Mouse (Mus musculus): ENCODE measurements at regions not wholly inside any gene's neighbourhood (a gene's known extent, or its start where the extent isn't known, plus 50 kb on each side); places are given as distances from the start of the nearest gene placed in this dataset.

DNA sequence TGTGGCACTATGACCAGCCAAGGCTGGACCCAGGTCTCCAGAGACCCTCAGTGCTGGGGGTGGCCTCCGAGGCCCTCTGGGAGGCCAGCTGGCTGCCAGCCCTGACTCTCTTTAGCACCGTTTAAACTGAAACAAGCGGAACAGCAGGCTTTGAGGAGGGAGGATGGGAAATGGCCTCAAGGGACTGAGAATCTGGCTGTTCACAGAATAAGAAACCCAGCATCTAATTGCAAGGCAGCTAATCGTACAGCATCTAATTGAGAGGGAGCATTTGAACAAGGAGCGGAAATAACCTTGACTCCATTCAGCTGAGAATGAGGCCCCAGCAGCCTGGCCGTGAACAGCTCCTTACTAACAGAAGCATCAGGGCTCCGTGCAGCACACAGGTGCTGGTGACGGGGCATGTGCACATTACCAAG is 129.2 kb upstream of the Nabp1 start:
- H3K27me3 ChIP-seq (ENCODE audit: control insufficient read depth, insufficient read depth, low read length) = no peaks in the 10 kb centered on the region
- no peak overlapping the region for H3K27ac ChIP-seq
- no peak overlapping the region for H3K9ac ChIP-seq (ENCODE audit: low read depth, low read length)
- H3K36me3 ChIP-seq (ENCODE audit: control insufficient read depth, insufficient read depth, low read length) = no peaks in the 10 kb centered on the region
- H3K79me2 ChIP-seq (replicated peaks; ENCODE audit: control insufficient read depth, insufficient read depth, low read length) = no peaks in the 10 kb centered on the region
- TF ChIP-seq POLR2A (IDR thresholded peaks at IDR 0.05; ENCODE audit: insufficient read depth, low read depth, low read length) (no peak), CTCF (IDR thresholded peaks at IDR 0.05) (no peak), EP300 (IDR thresholded peaks at IDR 0.05; ENCODE audit: insufficient read depth, low read depth, low read length) (no peak)
- WGBS = 56% methylated on average over 8 of the region's 8 CpGs
- intact Hi-C loops (cut with DNase I) = no loop called here
- DNase-seq = peak in 1 of 2 experiments; percentile 8
- H3K4me3 ChIP-seq = no peak overlapping the region
- no peaks in the 10 kb centered on the region for H3K4me1 ChIP-seq (ENCODE audit: control insufficient read depth, insufficient read depth, low read length)

DNA sequence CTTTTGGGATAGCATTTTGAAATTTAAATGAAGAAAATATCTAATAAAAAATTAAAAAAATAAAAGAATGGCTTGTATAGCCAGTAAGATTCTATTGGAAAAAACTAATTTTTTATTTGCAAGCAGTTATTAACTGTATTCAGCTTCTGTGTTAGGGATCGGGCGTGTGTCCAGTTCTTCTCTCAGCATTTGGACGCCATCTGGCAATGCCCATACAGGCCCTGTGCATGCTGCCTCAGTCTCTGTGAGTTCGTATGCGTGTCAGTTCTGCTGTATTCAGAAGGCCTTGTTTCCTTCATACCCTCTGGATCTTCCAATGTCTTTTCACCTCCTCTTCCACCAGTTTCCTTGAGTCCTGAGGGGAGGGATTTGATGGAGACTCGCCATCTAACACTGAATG is 123.8 kb upstream of the Nabp1 start:
- Histone ChIP-seq H3K4me1 (ENCODE audit: control insufficient read depth, insufficient read depth, low read length) (peaks cover 1% of the 10 kb centered on the region; the same call in 1 of the 2 replicates), H3K27me3 (ENCODE audit: control insufficient read depth, insufficient read depth, low read length) (no peaks in the 10 kb centered on the region), H3K79me2 (replicated peaks; ENCODE audit: control insufficient read depth, insufficient read depth, low read length) (no peaks in the 10 kb centered on the region), H3K36me3 (ENCODE audit: control insufficient read depth, insufficient read depth, low read length) (no peaks in the 10 kb centered on the region), H3K9ac (ENCODE audit: low read depth, low read length) (no peak overlapping the region), H3K27ac (no peak overlapping the region), H3K4me3 (no peak overlapping the region)
- 91% methylated on average over 6 of the region's 6 CpGs for WGBS
- TF ChIP-seq CTCF (IDR thresholded peaks at IDR 0.05) (no peak), POLR2A (IDR thresholded peaks at IDR 0.05; ENCODE audit: insufficient read depth, low read depth, low read length) (no peak), EP300 (IDR thresholded peaks at IDR 0.05; ENCODE audit: insufficient read depth, low read depth, low read length) (no peak)
- no peak for DNase-seq
- intact Hi-C loops (cut with DNase I) = no loop called here

DNA sequence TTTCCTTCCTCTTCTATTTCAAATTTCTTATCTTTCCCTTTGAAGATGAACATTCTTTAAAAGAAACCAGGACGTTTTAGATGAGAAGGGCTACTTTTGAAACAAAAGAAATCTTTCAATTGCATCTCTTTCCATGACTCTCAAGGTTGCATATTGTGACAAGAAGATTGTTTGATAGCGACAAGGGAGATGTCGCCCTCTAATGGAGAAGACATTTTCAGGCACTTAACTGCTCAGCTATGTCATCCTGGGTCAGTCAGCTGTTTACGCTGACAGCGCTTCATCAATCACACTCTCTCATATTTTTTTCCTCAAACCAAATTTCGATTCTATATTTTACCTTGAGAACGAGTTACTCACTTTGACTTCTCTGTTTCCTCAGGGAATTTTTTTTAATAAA is 122.2 kb upstream of the Nabp1 start:
- Histone ChIP-seq H3K79me2 (replicated peaks; ENCODE audit: control insufficient read depth, insufficient read depth, low read length) (no peaks in the 10 kb centered on the region), H3K27ac (no peak overlapping the region), H3K27me3 (ENCODE audit: control insufficient read depth, insufficient read depth, low read length) (no peaks in the 10 kb centered on the region), H3K4me1 (ENCODE audit: control insufficient read depth, insufficient read depth, low read length) (peaks cover 1% of the 10 kb centered on the region; the same call in 1 of the 2 replicates), H3K4me3 (no peak overlapping the region), H3K36me3 (ENCODE audit: control insufficient read depth, insufficient read depth, low read length) (no peaks in the 10 kb centered on the region), H3K9ac (ENCODE audit: low read depth, low read length) (no peak overlapping the region)
- 16% methylated on average over 7 of the region's 7 CpGs for WGBS
- intact Hi-C loops (cut with DNase I) = no loop called here
- TF ChIP-seq CTCF (IDR thresholded peaks at IDR 0.05) (peak; percentile 72), POLR2A (IDR thresholded peaks at IDR 0.05; ENCODE audit: insufficient read depth, low read depth, low read length) (no peak)
- no peak for DNase-seq

DNA sequence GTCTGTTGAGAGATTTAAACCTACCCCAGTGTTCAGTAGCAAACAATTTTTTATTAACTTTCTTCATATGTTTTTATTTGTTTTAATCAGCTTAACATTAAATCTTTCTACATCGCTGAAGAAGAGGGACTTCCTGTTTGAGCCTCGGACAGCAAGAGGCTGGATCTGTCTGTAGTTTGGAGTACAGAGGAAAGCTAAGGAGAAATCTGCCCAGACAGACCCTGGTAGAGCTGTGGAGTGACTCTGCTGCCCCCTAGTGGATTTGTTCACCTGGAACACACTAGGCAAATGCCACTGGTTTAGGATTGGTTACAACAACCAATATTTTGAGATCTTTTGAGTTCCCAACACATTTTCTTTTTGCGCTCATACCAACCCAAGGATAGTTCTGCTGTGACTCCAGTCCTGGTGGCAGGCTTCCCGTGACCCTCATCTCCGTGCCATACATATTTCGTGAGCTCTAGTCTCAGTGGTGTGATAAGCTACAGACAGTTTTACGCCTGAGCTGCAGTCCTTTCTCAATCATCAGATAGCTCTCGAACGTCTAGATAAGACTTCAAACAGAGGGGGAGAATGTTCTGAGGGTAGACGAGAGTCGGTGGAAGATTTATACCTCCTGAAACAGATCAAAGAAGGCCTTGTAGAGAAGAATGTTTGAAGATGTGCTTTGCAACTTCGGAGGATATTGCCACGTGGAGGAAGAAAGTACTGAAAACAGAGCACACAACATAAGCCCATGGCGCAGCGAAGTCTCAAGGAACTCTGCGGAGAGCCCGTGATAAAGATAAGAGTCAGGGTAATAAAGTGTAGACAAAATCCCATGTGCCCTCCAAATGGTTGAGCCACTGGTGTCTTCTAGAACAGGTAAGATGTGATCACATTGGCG is 119.0 kb upstream of the Nabp1 start:
- no peak overlapping the region for H3K9ac ChIP-seq (ENCODE audit: low read depth, low read length)
- H3K4me1 ChIP-seq (ENCODE audit: control insufficient read depth, insufficient read depth, low read length) = peaks cover 1% of the 10 kb centered on the region; the same call in 1 of the 2 replicates
- WGBS = 18% methylated on average over 18 of the region's 18 CpGs
- H3K4me3 ChIP-seq = no peak overlapping the region
- no peaks in the 10 kb centered on the region for H3K79me2 ChIP-seq (replicated peaks; ENCODE audit: control insufficient read depth, insufficient read depth, low read length)
- no peaks in the 10 kb centered on the region for H3K36me3 ChIP-seq (ENCODE audit: control insufficient read depth, insufficient read depth, low read length)
- intact Hi-C loops (cut with DNase I) = loop anchor here (1.0 to 2.0 kb wide), 3 partner anchors 132 to 634 kb away; no protein-coding TSS in a partner anchor
- no peak overlapping the region for H3K27ac ChIP-seq
- TF ChIP-seq CTCF (IDR thresholded peaks at IDR 0.05) (peak; percentile 99), EP300 (IDR thresholded peaks at IDR 0.05; ENCODE audit: insufficient read depth, low read depth, low read length) (peak; percentile 70; the same call in 1 of the 2 replicates), POLR2A (IDR thresholded peaks at IDR 0.05; ENCODE audit: insufficient read depth, low read depth, low read length) (no peak)
- DNase-seq = peak; percentile 66 to 71
- no peaks in the 10 kb centered on the region for H3K27me3 ChIP-seq (ENCODE audit: control insufficient read depth, insufficient read depth, low read length)

DNA sequence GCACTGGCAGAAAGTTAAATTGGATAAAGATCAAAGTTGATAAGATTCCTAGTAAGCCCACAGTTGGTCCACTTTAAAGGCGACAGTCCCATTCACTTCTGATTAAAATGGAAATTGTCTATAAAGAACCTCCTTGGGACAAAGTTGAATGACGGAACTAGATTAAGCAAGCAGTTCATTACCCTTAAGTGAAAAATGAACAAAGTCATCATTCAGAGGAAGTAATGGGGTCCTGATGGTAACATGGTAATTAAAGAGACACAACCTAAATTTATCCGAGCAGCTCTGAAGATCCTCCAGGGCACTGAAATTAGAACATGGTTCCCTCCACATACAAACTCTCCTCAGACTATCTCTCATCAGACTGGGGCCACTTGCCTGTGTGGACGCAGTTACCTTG is 116.4 kb upstream of the Nabp1 start:
- TF ChIP-seq CTCF (IDR thresholded peaks at IDR 0.05) = no peak
- TF ChIP-seq POLR2A (IDR thresholded peaks at IDR 0.05; ENCODE audit: insufficient read depth, low read depth, low read length) = no peak
- no peak for TF ChIP-seq EP300 (IDR thresholded peaks at IDR 0.05; ENCODE audit: insufficient read depth, low read depth, low read length)
- Histone ChIP-seq H3K36me3 (ENCODE audit: control insufficient read depth, insufficient read depth, low read length) (no peaks in the 10 kb centered on the region), H3K4me1 (ENCODE audit: control insufficient read depth, insufficient read depth, low read length) (peaks cover 1% of the 10 kb centered on the region; the same call in 1 of the 2 replicates), H3K4me3 (no peak overlapping the region), H3K27me3 (ENCODE audit: control insufficient read depth, insufficient read depth, low read length) (no peaks in the 10 kb centered on the region), H3K79me2 (replicated peaks; ENCODE audit: control insufficient read depth, insufficient read depth, low read length) (no peaks in the 10 kb centered on the region), H3K9ac (ENCODE audit: low read depth, low read length) (no peak overlapping the region), H3K27ac (no peak overlapping the region)
- DNase-seq = no peak
- intact Hi-C loops (cut with DNase I) = no loop called here
- 91% methylated on average over 4 of the region's 4 CpGs for WGBS
